In genomic region chr1:183297886-183298489, GRCm38 (mm10) we compare ENCODE assay signal across 7 mouse cellular contexts. TPM values are rescaled to one million over a fixed set of nuclear protein-coding genes. Genes with fewer than 3 reads are reported as not detected.
A peak's percentile ranks its signal among the peaks of the same experiment; 100 is the strongest.
DNase-seq lines count a peak whose midpoint lies in the region; ATAC-seq and TF ChIP-seq lines count a peak whose summit lies in the region.

No protein-coding gene starts in this region.

- peak; percentile 84 for DNase-seq in MN1 (ENCODE audit: low spot score)
- peak; percentile 49 for DNase-seq in gastrocnemius, adult 2 months
- DNase-seq in induced T-regulatory cell, adult 2 months (ENCODE audit: low read depth) = peak; percentile 86
- peak; percentile 43 to 62 for DNase-seq in left cerebral cortex, postnatal 14 days (ENCODE audit: low spot score in 2 of 2)
- peak; percentile 23 for DNase-seq in right cerebral cortex, postnatal 4 days

- peak; percentile 47 for ATAC-seq in common myeloid progenitor, adult 5-6 weeks (replicated peaks; ENCODE audit: low read depth, poor library complexity, severe bottlenecking)
- peak; percentile 49 for ATAC-seq in megakaryocyte-erythroid progenitor cell, adult 5-6 weeks (replicated peaks; ENCODE audit: low FRiP score, low TSS enrichment, poor library complexity, severe bottlenecking)

- intact Hi-C loops in gastrocnemius, adult 2 months (cut with DNase I) = no loop called here
- intact Hi-C loops in left cerebral cortex, postnatal 14 days (cut with DNase I) = loop anchor here (1.0 kb wide), 1 partner anchor 47 kb away; no protein-coding TSS in a partner anchor

- no peak for TF ChIP-seq CTCF in gastrocnemius, adult 2 months (IDR thresholded peaks at IDR 0.05)

- peak overlapping the region; percentile 70 for H3K4me3 ChIP-seq in gastrocnemius, adult 2 months

- H3K27ac ChIP-seq in gastrocnemius, adult 2 months = peak overlapping the region; percentile 90

RNA-seq across cellular contexts. Expression of gene Brox, which starts 0.9 kb away (rescaled TPM):
- total RNA-seq in common myeloid progenitor, adult 5-6 weeks (2017) = 34.1 and 39.6 TPM in 2 replicates
- 10 to 100 TPM; 17.2 to 22.7 TPM for total RNA-seq in gastrocnemius, adult 2 months (2021)
- 10 to 100 TPM; 56.3 to 58.6 TPM for total RNA-seq in left cerebral cortex, postnatal 14 days (2021)
- 26.4 and 37.9 TPM in 2 replicates for total RNA-seq in megakaryocyte-erythroid progenitor cell, adult 5-6 weeks (2014; fragmentation: Nextera tagmentation)
- total RNA-seq in megakaryocyte-erythroid progenitor cell, adult 5-6 weeks (2017) = 35.6 and 40.7 TPM in 2 replicates

RNA-seq across cellular contexts. Expression of gene Aida, which starts 1.6 kb away (rescaled TPM):
- total RNA-seq in common myeloid progenitor, adult 5-6 weeks (2017) = 60.9 and 64.5 TPM in 2 replicates
- 10 to 100 TPM; 16.6 to 21.9 TPM for total RNA-seq in gastrocnemius, adult 2 months (2021)
- 10 to 100 TPM; 45.6 to 48.4 TPM for total RNA-seq in left cerebral cortex, postnatal 14 days (2021)
- total RNA-seq in megakaryocyte-erythroid progenitor cell, adult 5-6 weeks (2014; fragmentation: Nextera tagmentation) = 37.6 and 47.9 TPM in 2 replicates
- total RNA-seq in megakaryocyte-erythroid progenitor cell, adult 5-6 weeks (2017) = 76.2 and 88.4 TPM in 2 replicates

Comparison
In these comparisons a context has a peak if more than half of its experiments do, and no peak if none do; other contexts are left out.
1. Peak in every context shown above with its lines: DNase-seq, ATAC-seq, H3K4me3 ChIP-seq and H3K27ac ChIP-seq.
2. DNase-seq: peak in every context shown above with its lines; median percentile 86 in induced T-regulatory cell, adult 2 months; 84 in MN1; 52 in left cerebral cortex, postnatal 14 days; 49 in gastrocnemius, adult 2 months; 23 in right cerebral cortex, postnatal 4 days.